Mouse (Mus musculus) left cerebral cortex, adult 9 months (tissue): ENCODE results near the gene Arpc5.
"Not testable (repeated sequence)": the region's sequence is repeated elsewhere in the genome, so short reads cannot be mapped to it uniquely, and the experiment has no call there.

ENCODE experiments used
- DNase-seq, 2 experiments: peaks; one replicate each; pipeline ENCODE4 v3.0.0; 2022; ENCODE audit warnings: low spot score in 2 of 2

Gene Arpc5

GRCm38 (mm10) chr1:152766032-152766772, at the start of gene Arpc5, which contains the start of gene Rgl1:
Arpc5 (plus strand) TSS chr1:152766542.
Rgl1 (minus strand) TSS chr1:152766351.
- peak; percentile 94 to 95 for DNase-seq

- no peak for DNase-seq
Observed at GRCm38 (mm10) chr1:152717329-152717728, 49.0 kb upstream of the Arpc5 start.

GRCm38 (mm10) chr1:152718200-152718599, 48.1 kb upstream of the Arpc5 start:
- no peak for DNase-seq

GRCm38 (mm10) chr1:152720969-152721368, 45.4 kb upstream of the Arpc5 start:
- DNase-seq = no peak

GRCm38 (mm10) chr1:152721535-152722198, 44.7 kb upstream of the Arpc5 start:
- DNase-seq = no peak

GRCm38 (mm10) chr1:152724286-152724685, 42.1 kb upstream of the Arpc5 start:
- DNase-seq = no peak

GRCm38 (mm10) chr1:152726095-152726494, 40.2 kb upstream of the Arpc5 start:
- DNase-seq = no peak

GRCm38 (mm10) chr1:152727604-152728236, 38.6 kb upstream of the Arpc5 start:
- no peak for DNase-seq

- no peak for DNase-seq
Observed at GRCm38 (mm10) chr1:152738793-152739192, 27.5 kb upstream of the Arpc5 start.

GRCm38 (mm10) chr1:152739374-152739773, 27.0 kb upstream of the Arpc5 start:
- DNase-seq = no peak

GRCm38 (mm10) chr1:152743095-152743826, 23.1 kb upstream of the Arpc5 start:
- no peak for DNase-seq

GRCm38 (mm10) chr1:152746426-152746825, 19.9 kb upstream of the Arpc5 start:
- DNase-seq = peak in 1 of 2 experiments; percentile 87

GRCm38 (mm10) chr1:152749276-152749675, 17.1 kb upstream of the Arpc5 start:
- no peak for DNase-seq

- DNase-seq = peak in 1 of 2 experiments; percentile 66
Observed at GRCm38 (mm10) chr1:152750312-152750965, 15.9 kb upstream of the Arpc5 start, which contains the start of gene Apobec4. Apobec4 (plus strand) TSS chr1:152750551.

- no peak for DNase-seq
Observed at GRCm38 (mm10) chr1:152761791-152762190, 4.6 kb upstream of the Arpc5 start.

GRCm38 (mm10) chr1:152766804-152767748, 734 bp downstream of the Arpc5 start:
- peak in 1 of 2 experiments; percentile 32 for DNase-seq

- peak; percentile 70 to 93 for DNase-seq
Observed at GRCm38 (mm10) chr1:152767749-152768488, 1.6 kb downstream of the Arpc5 start.

GRCm38 (mm10) chr1:152771016-152771415, 4.7 kb downstream of the Arpc5 start:
- DNase-seq = no peak

- not testable (repeated sequence) for DNase-seq
Observed at GRCm38 (mm10) chr1:152774601-152775000, 8.3 kb downstream of the Arpc5 start.
